Mouse (Mus musculus): Measurements from ENCODE around the gene Dnajc5.

Gene Dnajc5

DNA sequence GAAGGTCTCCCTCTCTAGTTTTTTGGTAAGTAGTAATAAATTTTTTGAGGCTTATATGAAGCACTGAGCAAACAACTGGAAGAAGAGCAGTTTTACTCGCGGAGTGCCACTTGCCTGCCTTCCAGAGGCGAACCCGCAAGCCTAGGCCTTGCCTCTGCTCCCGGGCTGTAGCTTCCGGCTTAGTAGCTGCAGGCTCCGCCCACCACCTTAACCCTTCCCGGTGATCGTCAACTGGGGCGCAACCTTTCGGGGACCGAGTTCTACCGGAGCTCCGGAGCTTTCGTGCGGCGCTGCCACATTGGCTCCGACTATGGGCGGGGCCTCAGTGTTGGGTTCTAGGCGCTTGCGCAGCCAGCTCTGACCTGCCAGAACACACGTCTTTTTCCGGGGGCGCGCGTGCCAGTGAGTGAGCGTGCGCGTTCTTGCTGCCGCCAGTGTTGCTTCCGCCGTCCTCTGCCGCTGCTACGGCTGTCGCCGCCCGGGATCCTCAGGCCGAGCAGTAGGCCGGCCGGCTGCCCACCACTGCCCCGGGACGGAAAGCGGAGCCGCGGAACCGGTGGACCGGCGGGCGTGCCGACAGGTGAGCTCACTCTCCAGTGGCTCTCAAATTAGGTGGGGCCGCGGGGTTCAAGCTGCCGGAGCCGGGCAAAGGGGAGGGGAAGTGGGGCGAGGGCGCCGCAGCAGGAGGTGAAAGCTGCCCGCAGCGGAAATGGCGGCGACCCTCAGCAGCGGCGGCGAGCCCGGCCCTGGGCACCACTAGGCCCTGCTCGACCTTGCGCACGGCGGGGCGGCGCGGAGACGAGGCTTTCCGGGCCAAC, at the start of gene Dnajc5:
TSS of gene Dnajc5 (plus strand) at position 368 of the 818 bp plus-strand sequence.
- DNase-seq: peak; percentile 96 to 97

- no peak for DNase-seq
These were observed 49.0 kb upstream of the Dnajc5 start for GRCm38 (mm10) chr2:181471246-181471645.

GRCm38 (mm10) chr2:181472256-181472827, 47.9 kb upstream of the Dnajc5 start:
- DNase-seq: no peak

DNA sequence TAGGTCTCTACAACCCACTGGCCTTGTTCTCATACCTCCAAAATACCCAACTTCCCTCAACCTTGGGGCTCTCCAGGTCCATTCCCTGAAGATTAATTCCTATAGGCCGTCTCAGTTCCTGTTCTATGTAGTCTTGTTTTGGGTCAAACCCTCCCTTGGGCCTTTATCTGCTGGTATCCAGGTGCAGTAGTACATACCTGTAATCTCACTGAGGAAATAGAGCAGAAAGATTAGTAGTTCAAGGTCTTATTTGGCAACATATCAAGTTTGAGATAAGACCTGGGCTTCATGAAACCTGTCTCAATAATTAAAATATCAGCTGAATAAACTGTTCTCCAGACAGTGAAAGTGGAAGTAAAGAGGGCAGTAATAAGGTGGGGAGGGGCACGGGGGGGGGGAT, 37.2 kb upstream of the Dnajc5 start:
- DNase-seq: peak; percentile 13 to 23

- DNase-seq: peak; percentile 74 to 78
These were observed 36.5 kb upstream of the Dnajc5 start for GRCm38 (mm10) chr2:181483562-181484318.

DNA sequence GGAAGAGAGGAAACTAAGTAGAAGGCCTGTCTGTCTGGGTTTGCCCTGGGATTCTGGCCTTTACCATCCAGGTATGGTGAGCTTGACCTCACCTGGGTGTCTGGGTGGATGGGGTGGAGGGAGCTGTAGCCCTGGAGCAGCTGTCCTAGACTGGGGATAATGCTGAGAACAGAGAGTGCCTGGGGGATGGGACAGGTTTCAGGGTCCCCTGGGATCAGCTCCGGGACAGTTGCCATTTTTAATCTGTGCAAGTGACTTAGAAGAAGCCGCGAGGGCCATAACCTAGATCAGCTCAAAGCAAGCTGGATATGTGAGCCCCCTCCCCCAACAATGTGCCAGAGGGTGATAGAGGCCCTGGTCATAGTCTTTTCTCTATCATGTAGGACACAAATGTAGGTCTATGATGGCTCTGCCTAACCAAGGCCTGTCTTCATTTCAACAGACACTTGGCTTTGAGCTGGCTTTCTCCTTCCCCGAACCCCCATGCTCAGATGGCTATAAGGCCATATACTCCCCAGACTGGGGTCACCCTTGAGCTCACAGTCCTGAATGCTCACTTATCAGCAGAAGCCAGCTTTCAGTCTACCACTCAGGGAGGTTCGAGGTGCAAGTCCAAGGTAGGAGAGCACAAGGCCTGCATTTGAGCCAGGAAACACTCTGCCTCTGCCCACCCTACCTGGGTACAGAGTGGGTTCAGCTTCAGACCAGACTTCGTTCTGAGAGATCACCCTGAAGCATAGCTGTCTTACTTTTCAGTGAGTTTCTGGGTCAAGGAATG, 35.6 kb upstream of the Dnajc5 start:
- DNase-seq: peak; percentile 15 to 16

DNA sequence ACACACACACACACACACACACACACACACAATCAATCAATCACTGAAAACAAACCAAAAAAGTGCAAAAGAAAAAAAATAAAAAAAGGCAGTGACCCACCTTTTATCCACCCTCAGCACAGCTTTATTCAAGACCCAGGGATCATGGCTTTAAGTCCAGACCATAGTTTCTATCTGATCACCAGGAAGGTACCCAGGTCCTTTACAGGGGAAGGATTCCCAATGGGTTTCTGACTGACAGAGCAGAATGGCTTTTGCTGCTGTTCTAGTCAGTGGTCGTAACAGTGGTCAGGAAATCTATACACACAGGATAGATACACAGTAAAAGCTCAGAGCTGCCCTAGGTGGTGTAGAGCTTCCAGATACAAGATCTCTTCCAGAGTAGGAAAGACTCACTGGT, 34.5 kb upstream of the Dnajc5 start:
- DNase-seq: no peak

DNA sequence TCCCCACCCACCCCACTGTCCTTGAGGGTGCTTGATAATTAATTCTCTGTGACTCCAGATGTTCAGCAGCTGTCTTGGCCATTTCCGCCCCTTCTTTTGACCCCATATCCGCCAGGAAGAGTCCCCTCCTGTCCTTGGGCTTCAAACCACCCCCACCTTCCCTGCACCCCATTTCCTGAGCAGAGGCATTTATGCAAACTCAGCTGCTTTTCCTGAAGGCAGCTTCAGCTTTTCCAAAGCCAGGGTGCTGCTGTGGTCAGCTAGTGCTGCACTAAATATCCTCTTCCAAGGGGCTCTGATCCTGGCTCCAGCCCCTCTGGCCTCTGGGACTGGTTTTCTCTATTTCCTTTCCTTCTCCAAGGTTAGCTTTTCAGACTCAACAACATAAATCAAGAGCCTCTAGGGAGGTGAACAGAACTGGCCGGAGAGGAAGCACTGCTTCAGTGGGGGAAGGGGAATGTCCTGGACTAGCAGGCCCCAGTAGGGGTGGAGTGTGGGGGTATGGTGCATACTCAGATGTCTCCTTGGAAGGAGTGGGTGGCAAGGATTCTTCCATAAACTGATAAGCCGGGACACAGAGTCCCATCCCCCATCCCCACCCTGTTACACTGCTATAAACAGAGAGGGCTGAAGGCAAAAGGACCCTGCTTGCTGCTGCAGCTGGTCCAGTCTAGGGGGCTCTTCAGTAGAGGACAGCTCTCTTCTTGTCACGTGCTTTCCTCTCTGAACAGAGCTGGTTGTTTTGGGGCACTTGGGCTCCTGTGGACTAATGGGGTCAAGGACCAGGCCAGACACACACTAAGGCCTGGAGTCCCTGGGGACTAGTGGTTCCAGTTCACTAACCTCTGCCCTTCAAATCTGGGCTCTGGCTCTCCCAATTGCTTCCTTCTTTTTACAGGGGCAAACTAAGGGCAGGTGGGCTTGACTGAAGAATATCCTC, 32.7 kb upstream of the Dnajc5 start:
- DNase-seq: no peak

GRCm38 (mm10) chr2:181491432-181492205, 28.7 kb upstream of the Dnajc5 start:
- peak; percentile 89 for DNase-seq

GRCm38 (mm10) chr2:181492206-181492605, 28.1 kb upstream of the Dnajc5 start:
- peak in 1 of 2 experiments; percentile 68 for DNase-seq

DNA sequence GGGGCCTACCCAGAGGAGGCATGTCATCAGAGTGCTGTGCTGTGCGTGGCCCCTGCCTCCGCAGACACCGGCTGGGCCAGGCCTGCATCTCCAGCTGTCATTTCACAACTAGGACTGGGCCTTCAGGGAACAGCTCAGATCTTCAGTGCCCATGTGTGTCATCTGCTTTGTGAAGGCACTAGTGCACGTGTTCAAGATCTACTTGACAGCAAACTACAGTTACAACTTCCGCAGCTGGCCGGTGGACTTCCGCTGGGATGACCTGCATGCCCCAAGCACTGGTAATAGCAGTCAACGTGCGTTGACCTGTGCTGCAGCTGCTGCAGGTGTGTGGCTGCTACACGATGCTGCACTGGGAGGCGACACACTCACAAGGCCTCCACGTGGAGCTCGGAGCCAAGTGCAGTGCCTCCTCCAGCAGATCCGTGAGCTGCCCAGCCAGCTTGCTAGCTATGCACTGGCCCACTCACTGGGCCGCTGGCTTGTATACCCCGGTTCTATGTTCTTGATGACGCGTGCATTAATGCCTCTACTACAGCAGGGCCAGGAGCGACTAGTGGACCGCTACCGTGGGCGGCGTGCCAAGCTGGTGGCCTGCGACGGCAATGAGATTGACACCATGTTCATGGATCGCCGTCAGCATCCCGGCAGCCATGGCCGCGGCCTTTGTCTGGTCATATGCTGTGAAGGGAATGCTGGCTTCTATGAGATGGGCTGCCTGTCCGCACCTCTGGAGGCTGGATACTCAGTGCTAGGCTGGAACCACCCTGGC, 26.9 kb upstream of the Dnajc5 start, which contains the start of gene Abhd16b:
TSS of gene Abhd16b (plus strand) at position 51 of the 772 bp plus-strand sequence.
- DNase-seq: no peak

DNA sequence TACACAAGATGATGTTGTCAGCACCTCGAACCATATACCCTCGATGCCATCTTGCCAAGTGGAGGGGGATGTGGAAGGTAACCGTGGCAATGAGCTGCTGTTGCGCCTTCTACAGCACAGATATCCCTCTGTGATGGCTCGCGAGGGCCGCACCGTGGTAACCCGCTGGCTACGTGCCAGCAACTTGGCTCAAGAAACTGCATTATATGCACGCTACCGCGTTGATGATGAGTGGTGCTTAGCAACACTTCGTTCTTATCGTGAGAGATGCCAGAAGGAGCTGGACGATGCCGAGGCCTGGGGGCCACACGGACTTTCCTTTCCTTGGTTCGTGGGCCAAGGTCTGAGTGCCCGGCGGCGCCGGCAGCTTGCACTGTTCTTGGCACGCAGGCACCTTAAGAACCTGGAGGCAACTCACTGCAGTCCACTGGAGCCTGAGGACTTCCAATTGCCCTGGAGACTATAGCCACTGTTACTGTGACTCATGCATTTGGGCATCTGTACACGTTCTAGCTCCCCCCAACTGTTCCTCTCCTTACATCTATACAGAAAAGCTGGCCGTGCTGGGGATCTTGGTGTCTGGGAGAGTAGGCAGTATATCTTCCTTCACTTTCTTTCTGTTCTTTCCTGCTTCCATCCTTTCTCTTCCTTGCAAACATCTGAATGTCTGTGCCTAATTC, 25.9 kb upstream of the Dnajc5 start:
- DNase-seq: no peak

DNA sequence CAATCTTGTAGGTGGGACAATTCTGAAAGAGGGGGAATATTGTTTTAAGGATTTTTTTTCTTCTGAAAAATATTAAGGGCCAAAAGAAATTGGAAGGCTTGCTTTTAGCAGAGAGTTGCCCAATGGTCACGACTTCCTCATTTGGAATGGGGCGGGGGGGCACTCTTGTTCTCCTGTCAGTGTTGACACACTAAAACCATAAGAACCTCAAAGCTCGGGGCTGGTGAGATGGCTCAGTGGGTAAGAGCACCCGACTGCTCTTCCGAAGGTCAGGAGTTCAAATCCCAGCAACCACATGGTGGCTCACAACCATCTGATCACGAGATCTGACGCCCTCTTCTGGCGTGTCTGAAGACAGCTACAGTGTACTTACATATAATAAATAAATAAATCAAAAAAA, 24.4 kb upstream of the Dnajc5 start:
- peak; percentile 49 to 61 for DNase-seq

- peak; percentile 76 to 79 for DNase-seq
These were observed 24.0 kb upstream of the Dnajc5 start for GRCm38 (mm10) chr2:181496281-181496680.

GRCm38 (mm10) chr2:181496831-181497547, 23.3 kb upstream of the Dnajc5 start, which contains the start of gene Tpd52l2:
TSS of gene Tpd52l2 (plus strand) at chr2:181497142.
- peak; percentile 88 to 89 for DNase-seq

- peak; percentile 65 to 75 for DNase-seq
These were observed 22.8 kb upstream of the Dnajc5 start for GRCm38 (mm10) chr2:181497548-181497875.

GRCm38 (mm10) chr2:181498644-181499043, 21.6 kb upstream of the Dnajc5 start:
- DNase-seq: no peak

- no peak for DNase-seq
These were observed 11.1 kb upstream of the Dnajc5 start for GRCm38 (mm10) chr2:181509191-181509590.

DNA sequence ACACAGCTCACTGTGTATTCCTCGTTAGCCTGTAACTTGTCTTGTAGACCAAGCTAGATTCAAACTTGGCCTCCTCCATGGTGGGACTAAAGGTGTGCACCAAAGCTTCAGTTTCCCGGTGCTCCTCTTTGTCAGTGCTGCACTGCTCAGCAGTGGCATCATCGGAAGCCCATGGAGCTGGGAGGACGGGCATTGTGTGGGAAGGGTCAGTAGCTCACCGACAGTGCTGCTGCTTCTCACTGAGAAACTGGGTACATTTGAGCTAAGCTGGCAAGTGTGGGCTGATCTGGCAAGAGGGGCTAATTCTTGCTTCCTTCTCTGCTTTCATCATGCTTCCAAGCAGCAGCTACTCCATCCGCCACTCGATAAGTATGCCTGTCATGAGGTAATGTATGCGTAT, 9.1 kb upstream of the Dnajc5 start:
- no peak for DNase-seq

Data from B cell, adult 2 months (primary cell).